Mouse (Mus musculus) midbrain, embryonic 15.5 days (tissue): ENCODE results near the gene Coro1a. TPM values are rescaled to one million over a fixed set of nuclear protein-coding genes. Genes with fewer than 3 reads are reported as not detected.
A peak's percentile ranks its signal among the peaks of the same experiment; 100 is the strongest.
"Not testable (repeated sequence)": the region's sequence is repeated elsewhere in the genome, so short reads cannot be mapped to it uniquely, and the experiment has no call there.

Source experiments
- ATAC-seq: fragments of 200-750 bp; cut with Nextera tagmentation; replicated peaks from 2 replicates; pipeline ENCODE4 v1.8.0; 2017; ENCODE audit warnings: moderate TSS enrichment
- H3K27ac ChIP-seq: fragments of 300-500 bp; sonication (generic); 2 replicates; pipeline ENCODE4 v1.5.1; 2015; ENCODE audit warnings: mild to moderate bottlenecking, inconsistent platforms
- H3K27me3 ChIP-seq: fragments of 300-500 bp; sonication (generic); replicated peaks from 2 replicates; pipeline ENCODE4 v1.6.1; 2015; ENCODE audit warnings: inconsistent platforms
- H3K36me3 ChIP-seq: fragments of 300-500 bp; sonication (generic); replicated peaks from 2 replicates; pipeline ENCODE4 v1.6.1; 2015; ENCODE audit warnings: inconsistent platforms
- H3K4me1 ChIP-seq: fragments of 300-500 bp; sonication (generic); 2 replicates; pipeline ENCODE4 v1.6.1; 2015; ENCODE audit warnings: inconsistent platforms
- H3K4me2 ChIP-seq: fragments of 300-500 bp; sonication (generic); 2 replicates; pipeline ENCODE4 v1.6.1; 2015; ENCODE audit warnings: inconsistent platforms, mild to moderate bottlenecking, moderate library complexity
- H3K4me3 ChIP-seq: fragments of 300-500 bp; sonication (generic); 2 replicates; pipeline ENCODE4 v1.5.1; 2015; ENCODE audit warnings: mild to moderate bottlenecking, inconsistent platforms
- H3K9ac ChIP-seq: fragments of 300-500 bp; sonication (generic); 2 replicates; pipeline ENCODE4 v1.6.1; 2015; ENCODE audit warnings: mild to moderate bottlenecking, inconsistent platforms
- H3K9me3 ChIP-seq: fragments of 300-500 bp; sonication (generic); 2 replicates; pipeline ENCODE4 v1.6.1; 2016; ENCODE audit warnings: inconsistent platforms
- WGBS: fragments of 180-500 bp; shearing (Covaris S2); methylation state at CpG from one replicate; pipeline ENCODE4 v1.1.7; 2015; ENCODE audit warnings: mixed read lengths; 5-methylcytosine and 5-hydroxymethylcytosine counted together
- polyA plus RNA-seq: library from polyadenylated mRNA; unstranded; fragments of >200 nt; fragmentation: Nextera tagmentation; extraction: Ambion mirVana; gene quantifications from 2 replicates; pipeline ENCODE4 v1.2.1, GENCODE M21; 2015

Gene Coro1a
- polyA plus RNA-seq, 1 experiment from 2014 or later: 119 TPM

DNA sequence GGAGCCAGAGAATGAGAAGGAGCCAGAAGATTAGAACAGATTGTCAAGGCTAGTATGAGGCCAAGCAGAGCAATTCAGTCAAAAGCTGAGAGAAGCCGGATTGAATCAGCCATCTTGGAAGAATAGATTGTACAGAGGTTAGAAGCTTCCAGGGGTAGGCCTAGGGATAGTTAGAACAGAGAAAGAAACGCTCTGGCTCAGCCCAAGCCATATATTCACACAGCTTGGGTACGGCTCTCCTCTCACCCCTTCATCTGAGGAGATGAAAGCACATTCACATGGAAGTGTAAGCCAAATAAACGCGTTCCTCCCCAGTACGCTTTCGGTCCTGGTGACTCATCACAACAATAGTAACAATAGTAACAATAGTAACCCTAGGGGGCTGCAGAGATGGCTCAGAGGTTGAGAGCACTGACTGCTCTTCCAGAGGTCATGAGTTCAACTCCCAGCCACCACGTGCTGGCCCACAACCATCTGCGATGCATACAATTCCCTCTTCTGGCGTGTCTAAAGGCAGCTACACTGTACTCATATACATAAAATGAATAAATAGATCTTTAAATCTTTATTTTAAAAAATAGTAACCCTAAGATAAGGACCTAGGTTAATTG is 13.0 kb downstream of the Coro1a start:
- Histone ChIP-seq H3K36me3 (peaks cover 10% of the 10 kb centered on the region; the same call in 1 of the 2 replicates), H3K4me3 (peak overlapping the region; percentile 81), H3K4me2 (peak overlapping the region; percentile 67), H3K4me1 (peaks cover 36% of the 10 kb centered on the region), H3K27me3 (no peaks in the 10 kb centered on the region), H3K27ac (peak overlapping the region; percentile 91; the same call in 1 of the 2 replicates), H3K9me3 (no peaks in the 10 kb centered on the region), H3K9ac (peak overlapping the region; percentile 77)
- no peak for ATAC-seq
- WGBS: 23% methylated on average over 10 of the region's 10 CpGs

DNA sequence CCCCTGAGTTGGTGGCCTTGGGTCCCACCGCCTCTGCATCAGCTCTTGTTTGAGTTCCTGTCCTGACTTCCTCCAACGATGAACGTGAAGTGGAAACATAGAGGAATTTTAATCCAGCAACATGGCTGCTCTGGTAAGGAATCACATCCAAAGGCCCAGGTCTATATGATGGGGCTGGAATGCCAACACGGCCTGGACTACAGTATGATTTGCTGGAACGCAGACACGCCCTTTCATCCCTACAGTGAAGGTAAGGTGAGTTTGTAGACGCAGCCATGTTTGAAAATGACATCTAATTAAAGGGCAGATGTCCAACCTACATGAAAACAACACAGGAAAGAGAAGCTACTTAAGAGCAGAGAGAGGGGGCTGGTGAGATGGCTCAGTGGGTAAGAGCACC is 13.8 kb downstream of the Coro1a start:
- WGBS: 87% methylated on average over 7 of the region's 7 CpGs
- ATAC-seq: no peak
- Histone ChIP-seq H3K4me2 (peak overlapping the region; percentile 67; the same call in 1 of the 2 replicates), H3K9ac (no peak overlapping the region), H3K9me3 (no peaks in the 10 kb centered on the region), H3K4me3 (0 out of 2 replicates have a peak overlapping the region, but pooled peaks have one; percentile 2), H3K27me3 (no peaks in the 10 kb centered on the region), H3K36me3 (peaks cover 8% of the 10 kb centered on the region; the same call in 1 of the 2 replicates), H3K4me1 (peaks cover 36% of the 10 kb centered on the region), H3K27ac (no peak overlapping the region)

DNA sequence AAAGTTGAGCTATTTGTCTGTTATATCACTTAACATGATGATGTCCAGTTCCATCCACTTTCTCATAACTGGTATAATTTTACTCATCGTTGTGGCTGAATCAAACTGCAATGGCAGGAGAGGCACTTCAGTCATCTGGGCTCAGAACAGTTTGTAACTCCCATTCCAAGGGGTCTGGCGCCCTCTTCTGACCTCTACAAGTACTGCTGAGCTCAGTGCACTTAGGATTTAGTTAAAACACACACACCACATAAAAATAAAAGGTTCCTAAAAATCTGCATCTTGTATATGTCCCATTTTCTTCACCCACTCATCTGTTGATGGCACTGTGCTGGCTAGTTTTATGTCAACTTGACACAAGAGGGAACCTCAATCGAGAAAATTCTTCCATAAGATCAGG is 14.3 kb downstream of the Coro1a start:
- H3K4me1 ChIP-seq: peaks cover 36% of the 10 kb centered on the region
- H3K4me2 ChIP-seq: 0 out of 2 replicates have a peak overlapping the region, but pooled peaks have one; percentile 67
- peaks cover 7% of the 10 kb centered on the region; the same call in 1 of the 2 replicates for H3K36me3 ChIP-seq
- H3K9ac ChIP-seq: no peak overlapping the region
- no peak overlapping the region for H3K4me3 ChIP-seq
- no peak for ATAC-seq
- H3K27me3 ChIP-seq: no peaks in the 10 kb centered on the region
- 33% methylated on average over 3 of the region's 3 CpGs for WGBS
- H3K9me3 ChIP-seq: no peaks in the 10 kb centered on the region
- no peak overlapping the region for H3K27ac ChIP-seq

DNA sequence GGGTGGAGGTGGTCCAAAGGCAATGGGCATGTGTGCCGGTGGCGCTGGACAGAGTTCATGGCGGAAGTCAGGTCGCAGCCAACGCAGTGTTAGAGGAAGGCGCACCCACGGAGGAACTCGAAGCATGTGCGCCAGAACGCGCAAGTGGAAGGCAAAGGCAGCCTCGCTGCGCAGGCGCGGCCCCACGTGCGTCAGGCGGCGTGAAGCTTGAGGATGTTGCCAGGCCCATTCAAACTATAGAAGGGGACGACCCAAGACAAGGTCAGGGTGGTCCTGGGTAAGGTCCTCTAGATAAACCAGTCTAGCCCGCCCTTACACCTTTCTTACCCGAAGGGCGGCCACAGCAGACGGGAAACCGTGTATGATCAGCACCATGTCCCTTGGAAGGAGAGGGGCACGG is 15.2 kb downstream of the Coro1a start:
- H3K36me3 ChIP-seq: peaks cover 5% of the 10 kb centered on the region; the same call in 1 of the 2 replicates
- WGBS: 96% methylated on average over 26 of the region's 26 CpGs
- no peaks in the 10 kb centered on the region for H3K27me3 ChIP-seq
- peaks cover 35% of the 10 kb centered on the region for H3K4me1 ChIP-seq
- H3K9me3 ChIP-seq: no peaks in the 10 kb centered on the region
- no peak for ATAC-seq
- H3K4me2 ChIP-seq: no peak overlapping the region
- no peak overlapping the region for H3K9ac ChIP-seq
- no peak overlapping the region for H3K27ac ChIP-seq
- H3K4me3 ChIP-seq: no peak overlapping the region

DNA sequence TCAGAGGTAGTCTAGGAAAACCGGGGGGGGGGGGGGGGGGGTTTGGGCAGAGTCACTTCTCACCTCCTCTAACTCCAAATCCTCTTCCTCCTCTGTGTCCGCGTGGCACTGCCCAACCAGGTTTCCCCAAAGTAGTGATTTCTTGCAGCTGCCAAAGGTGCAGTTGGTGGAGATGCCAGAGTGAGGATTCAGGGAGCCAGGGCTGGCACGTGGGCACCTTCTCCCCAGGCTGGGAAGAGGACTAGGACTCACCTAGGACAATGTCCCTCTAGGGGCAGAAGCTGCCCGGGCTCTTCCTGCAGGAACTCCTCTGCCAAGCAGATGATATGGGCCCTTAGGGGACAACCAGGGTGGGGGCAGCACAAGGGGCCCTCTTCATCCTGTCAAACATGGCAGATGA is 15.9 kb downstream of the Coro1a start:
- no peaks in the 10 kb centered on the region for H3K27me3 ChIP-seq
- no peaks in the 10 kb centered on the region for H3K9me3 ChIP-seq
- peaks cover 28% of the 10 kb centered on the region for H3K4me1 ChIP-seq
- H3K4me3 ChIP-seq: no peak overlapping the region
- H3K27ac ChIP-seq: no peak overlapping the region
- no peak overlapping the region for H3K4me2 ChIP-seq
- 79% methylated on average over 5 of the region's 5 CpGs for WGBS
- H3K36me3 ChIP-seq: peaks cover 5% of the 10 kb centered on the region; the same call in 1 of the 2 replicates
- no peak for ATAC-seq
- H3K9ac ChIP-seq: no peak overlapping the region

DNA sequence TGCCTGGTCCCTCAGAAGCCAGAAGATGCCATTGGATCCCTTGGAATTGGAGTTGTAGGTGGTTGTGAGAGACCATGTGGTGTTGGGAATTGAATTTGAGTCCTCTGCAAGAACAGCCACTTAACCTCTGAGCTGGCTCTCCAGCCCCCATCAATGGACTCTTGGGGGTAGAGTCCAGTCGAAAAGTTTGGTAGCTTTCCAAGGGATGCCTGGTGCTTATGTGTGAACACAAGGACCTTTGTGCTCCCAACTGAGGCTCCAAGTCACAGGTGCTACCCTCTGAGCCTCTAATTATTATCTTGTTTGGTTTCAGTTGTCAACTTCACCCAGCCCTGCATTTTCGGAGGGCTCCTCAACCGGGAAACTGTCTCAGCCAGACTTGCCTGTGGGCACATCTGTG is 16.9 kb downstream of the Coro1a start:
- no peak overlapping the region for H3K4me3 ChIP-seq

DNA sequence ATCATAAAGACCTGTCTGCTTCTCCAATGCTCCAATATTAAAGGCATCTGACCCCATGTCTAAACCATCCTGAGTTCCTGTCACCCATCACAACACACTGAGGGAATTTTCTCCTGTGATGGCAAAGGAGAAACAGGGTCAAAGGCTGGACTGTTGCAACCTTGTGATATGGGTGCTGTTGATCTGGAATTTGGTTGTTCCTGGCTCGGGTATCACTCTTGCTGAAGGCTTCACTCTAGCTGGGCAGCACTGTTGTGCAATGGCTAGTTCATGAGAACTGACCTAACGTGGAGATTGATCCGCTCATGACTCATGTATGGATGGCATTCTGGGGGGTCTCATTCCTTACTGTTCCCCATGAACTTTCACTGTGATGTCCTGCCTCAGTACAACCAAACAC is 18.6 kb downstream of the Coro1a start:
- no peak overlapping the region for H3K9ac ChIP-seq
- H3K27ac ChIP-seq: no peak overlapping the region
- no peak overlapping the region for H3K4me3 ChIP-seq
- peaks cover 5% of the 10 kb centered on the region; the same call in 1 of the 2 replicates for H3K36me3 ChIP-seq
- H3K4me2 ChIP-seq: no peak overlapping the region
- no peak for ATAC-seq
- no peaks in the 10 kb centered on the region for H3K9me3 ChIP-seq
- WGBS: 84% methylated on average over 3 of the region's 3 CpGs
- H3K27me3 ChIP-seq: no peaks in the 10 kb centered on the region
- peaks cover 15% of the 10 kb centered on the region for H3K4me1 ChIP-seq

More for the DNA sequence above, 16.9 kb downstream of the Coro1a start:
- Histone ChIP-seq H3K27me3 (no peaks in the 10 kb centered on the region), H3K9ac (no peak overlapping the region), H3K9me3 (no peaks in the 10 kb centered on the region), H3K4me2 (no peak overlapping the region), H3K36me3 (peaks cover 5% of the 10 kb centered on the region; the same call in 1 of the 2 replicates), H3K4me1 (peaks cover 21% of the 10 kb centered on the region), H3K27ac (no peak overlapping the region)
- 92% methylated on average over 3 of the region's 3 CpGs for WGBS
- ATAC-seq: no peak

DNA sequence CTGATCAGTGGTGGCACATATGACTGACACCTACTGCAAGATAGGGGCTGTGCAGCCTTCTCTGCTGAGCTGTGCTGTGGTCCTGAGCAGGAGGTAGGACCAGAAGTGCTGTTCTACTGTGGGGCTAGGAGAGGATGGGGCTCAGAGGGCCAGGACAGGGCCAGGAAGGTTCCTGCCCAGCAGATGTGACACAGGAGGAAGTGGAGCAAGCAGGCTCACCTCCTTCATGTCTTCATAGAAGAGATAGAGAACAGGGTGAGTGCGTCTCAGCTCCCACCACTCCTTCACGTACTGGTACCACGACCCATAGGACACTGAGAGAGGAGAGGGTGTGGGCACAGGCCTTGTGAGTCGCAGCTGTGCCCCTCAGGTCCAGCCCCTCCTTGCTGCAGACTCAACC is 19.4 kb downstream of the Coro1a start:
- not testable (repeated sequence) for H3K4me3 ChIP-seq, H3K4me1 ChIP-seq, H3K27ac ChIP-seq, H3K9ac ChIP-seq, H3K27me3 ChIP-seq, H3K4me2 ChIP-seq, H3K9me3 ChIP-seq, H3K36me3 ChIP-seq
- 0 out of 2 replicates have a peak, but pooled peaks have one; percentile 37 for ATAC-seq
- WGBS: 79% methylated on average over 4 of the region's 4 CpGs

DNA sequence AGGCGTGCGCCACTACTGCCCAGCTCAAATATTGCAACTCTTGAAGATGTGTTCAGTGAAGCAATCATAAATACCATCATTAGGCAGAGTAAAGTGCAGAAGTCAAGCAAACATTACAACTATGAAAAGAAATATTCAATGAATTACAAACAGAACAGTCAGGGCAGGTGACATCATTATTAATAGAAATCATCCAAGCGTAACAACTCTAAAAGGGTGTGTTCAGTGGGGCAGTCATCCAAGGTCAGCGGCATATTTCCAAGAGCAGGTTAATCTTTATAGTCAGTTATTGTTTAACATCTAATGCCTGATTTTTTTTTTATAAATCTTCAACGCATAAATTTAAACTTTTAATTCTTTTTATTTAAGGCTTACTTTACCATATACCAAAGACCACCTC is 26.4 kb downstream of the Coro1a start:
- ATAC-seq: no peak
- Histone ChIP-seq H3K9me3 (no peaks in the 10 kb centered on the region), H3K27ac (no peak overlapping the region), H3K27me3 (no peaks in the 10 kb centered on the region), H3K4me3 (no peak overlapping the region), H3K4me2 (no peak overlapping the region), H3K9ac (no peak overlapping the region), H3K36me3 (no peaks in the 10 kb centered on the region), H3K4me1 (no peaks in the 10 kb centered on the region)
- WGBS: 95% methylated on average over 5 of the region's 5 CpGs

DNA sequence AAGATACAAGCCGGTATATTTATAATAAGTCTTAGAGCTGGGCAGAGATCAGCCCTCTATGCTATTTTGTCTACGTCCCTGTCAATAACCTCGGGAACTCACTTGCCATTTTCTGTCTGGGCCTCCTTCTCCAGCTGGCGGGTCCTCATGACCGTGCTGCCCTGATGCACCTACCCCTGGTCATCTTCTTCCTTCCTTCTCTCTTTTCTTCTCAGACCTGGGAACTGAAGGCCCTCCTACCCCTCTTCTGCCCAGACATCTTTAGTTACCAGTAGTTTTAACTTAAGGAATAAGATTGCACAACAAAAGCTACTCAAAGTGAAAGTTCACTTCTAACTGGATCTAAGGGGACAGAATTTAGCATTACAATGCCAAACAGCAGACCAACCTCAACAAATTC is 27.9 kb downstream of the Coro1a start:
- Histone ChIP-seq H3K36me3 (no peaks in the 10 kb centered on the region), H3K9me3 (no peaks in the 10 kb centered on the region), H3K4me3 (no peak overlapping the region), H3K4me1 (no peaks in the 10 kb centered on the region), H3K4me2 (no peak overlapping the region), H3K27ac (no peak overlapping the region), H3K27me3 (no peaks in the 10 kb centered on the region), H3K9ac (no peak overlapping the region)
- 92% methylated on average over 5 of the region's 5 CpGs for WGBS
- ATAC-seq: no peak

DNA sequence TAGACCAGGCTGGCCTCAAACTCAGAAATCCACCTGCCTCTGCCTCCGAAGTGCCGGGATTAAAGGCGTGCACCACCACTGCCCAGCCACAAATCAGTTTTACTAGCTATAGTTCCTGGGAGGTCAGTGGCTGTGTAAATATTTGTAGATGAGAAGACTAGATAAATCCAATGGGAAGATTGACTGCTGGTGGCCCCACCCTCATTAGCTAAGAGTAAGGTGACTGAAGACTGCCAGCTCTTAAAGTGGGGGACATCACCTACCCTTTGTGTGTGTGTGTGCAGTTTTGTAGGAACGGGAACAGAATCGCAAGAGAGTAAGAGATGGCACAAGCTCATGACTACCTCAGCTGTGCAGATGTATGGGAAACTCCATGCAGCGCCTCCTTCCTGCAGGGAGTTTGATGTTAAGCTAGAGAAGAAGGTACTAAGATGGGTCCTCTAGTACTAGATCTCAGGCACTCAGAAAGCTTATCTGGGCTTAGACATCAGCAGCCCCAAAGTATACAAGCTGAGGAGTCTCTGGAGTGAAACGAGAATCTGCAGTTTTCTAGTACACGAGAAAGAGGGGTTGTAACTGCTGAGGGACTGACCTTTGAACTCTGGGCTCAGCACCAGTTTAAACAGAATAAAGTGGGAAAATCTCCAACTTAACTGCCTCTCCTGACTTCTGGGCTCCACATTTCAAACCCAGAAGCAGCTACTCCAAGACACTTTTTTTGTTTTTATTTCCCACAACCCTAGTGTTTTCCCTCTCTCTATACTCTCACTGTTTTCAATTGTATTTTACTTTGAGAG is 28.8 kb downstream of the Coro1a start:
- no peak overlapping the region for H3K9ac ChIP-seq
- 89% methylated on average over 8 of the region's 8 CpGs for WGBS
- no peak overlapping the region for H3K4me3 ChIP-seq
- H3K27me3 ChIP-seq: no peaks in the 10 kb centered on the region
- no peak overlapping the region for H3K4me2 ChIP-seq
- no peaks in the 10 kb centered on the region for H3K36me3 ChIP-seq
- no peak overlapping the region for H3K27ac ChIP-seq
- no peaks in the 10 kb centered on the region for H3K9me3 ChIP-seq
- ATAC-seq: no peak
- H3K4me1 ChIP-seq: no peaks in the 10 kb centered on the region

DNA sequence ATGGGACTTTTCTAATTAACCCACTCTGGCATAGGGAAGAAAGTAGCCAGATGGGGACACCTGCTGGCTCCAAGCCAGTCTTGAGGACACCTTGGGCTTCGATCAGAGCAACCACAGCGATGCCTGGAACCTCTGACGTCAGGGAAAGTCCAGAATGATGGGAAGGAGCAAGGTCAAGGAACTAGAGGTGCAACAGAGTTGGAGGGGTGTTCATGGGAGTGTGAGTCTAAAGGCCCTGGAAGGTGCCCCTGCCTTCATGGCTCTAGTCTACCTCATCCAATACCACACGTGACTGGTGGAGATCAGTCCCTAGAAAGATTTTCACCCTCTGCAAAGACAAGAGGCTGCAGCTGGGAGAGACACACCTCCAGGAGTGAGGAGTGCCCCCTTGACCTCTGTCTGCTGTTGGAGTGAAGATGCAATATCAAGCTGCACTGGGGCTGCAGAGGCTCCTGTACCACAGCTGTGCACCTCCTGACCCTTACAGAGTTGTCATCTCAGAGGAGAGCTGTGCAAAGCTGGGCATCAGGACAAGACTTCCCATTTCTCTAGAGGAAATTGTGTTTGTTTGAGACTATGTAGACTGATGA is 30.9 kb downstream of the Coro1a start:
- H3K9ac ChIP-seq: no peak overlapping the region
- no peaks in the 10 kb centered on the region for H3K27me3 ChIP-seq
- peaks cover 6% of the 10 kb centered on the region; the same call in 1 of the 2 replicates for H3K36me3 ChIP-seq
- no peak overlapping the region for H3K27ac ChIP-seq
- 81% methylated on average over 4 of the region's 4 CpGs for WGBS
- no peak overlapping the region for H3K4me2 ChIP-seq
- no peak overlapping the region for H3K4me3 ChIP-seq
- H3K4me1 ChIP-seq: no peaks in the 10 kb centered on the region
- ATAC-seq: no peak
- no peaks in the 10 kb centered on the region for H3K9me3 ChIP-seq
